Mouse (Mus musculus): ENCODE results near the gene Slc7a10.

Slc7a10 gene

GRCm38 (mm10) chr7:35172519-35172918, 13.7 kb upstream of the Slc7a10 start:
- no peak for DNase-seq (ENCODE audit: low spot score in 2 of 2)

- no peak for DNase-seq (ENCODE audit: low spot score in 2 of 2)
These were observed 10.7 kb upstream of the Slc7a10 start for GRCm38 (mm10) chr7:35175533-35175932.

DNA sequence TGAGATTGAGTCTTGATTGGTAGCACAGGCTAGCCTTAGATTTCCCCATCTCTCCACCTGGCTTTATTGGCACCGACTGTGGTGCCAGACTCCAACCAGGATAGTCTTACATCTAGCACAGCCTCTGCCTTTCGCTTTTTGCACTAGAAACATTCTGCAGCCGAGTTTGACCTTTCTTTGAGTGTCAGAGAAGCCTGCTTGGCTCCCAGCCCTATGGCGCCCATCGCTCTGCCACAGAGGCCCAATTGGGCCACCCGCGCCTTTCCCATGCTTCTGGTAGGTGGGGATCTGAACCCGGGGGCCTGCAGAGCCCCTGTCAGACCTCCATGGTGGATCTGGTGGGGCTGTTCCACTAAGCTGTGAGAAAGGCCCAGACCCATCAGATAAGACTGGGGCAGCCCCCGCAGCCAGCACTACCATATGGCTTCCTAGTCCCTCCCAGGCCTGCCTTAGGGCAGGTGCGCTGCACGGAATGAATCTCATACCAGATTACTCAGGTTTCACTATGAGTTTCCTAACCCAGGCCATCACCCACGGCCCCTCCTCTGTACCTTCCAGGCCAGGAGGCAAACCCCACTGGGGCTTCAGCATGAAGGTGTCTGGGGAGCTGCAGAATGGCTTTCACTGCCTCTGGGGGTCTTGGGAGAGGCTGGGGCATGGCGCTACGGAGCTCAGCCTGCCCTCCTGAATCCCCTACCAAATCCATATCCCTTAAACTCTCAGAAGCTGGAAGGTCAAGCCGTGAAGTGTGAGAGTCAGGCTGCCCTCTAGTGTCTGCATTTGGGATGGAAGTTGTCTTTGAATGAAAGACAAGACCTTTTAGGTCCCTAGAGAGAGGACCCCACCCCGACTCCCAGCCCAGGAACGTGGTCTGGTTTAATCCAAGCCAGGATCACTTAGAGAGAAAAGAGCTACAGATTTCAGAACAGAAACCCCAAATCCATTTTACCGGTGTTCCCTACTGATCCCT, 9.5 kb upstream of the Slc7a10 start:
- no peak for DNase-seq (ENCODE audit: low spot score in 2 of 2)

- no peak for DNase-seq (ENCODE audit: low spot score in 2 of 2)
These were observed 1.1 kb upstream of the Slc7a10 start for GRCm38 (mm10) chr7:35184833-35185724.

DNA sequence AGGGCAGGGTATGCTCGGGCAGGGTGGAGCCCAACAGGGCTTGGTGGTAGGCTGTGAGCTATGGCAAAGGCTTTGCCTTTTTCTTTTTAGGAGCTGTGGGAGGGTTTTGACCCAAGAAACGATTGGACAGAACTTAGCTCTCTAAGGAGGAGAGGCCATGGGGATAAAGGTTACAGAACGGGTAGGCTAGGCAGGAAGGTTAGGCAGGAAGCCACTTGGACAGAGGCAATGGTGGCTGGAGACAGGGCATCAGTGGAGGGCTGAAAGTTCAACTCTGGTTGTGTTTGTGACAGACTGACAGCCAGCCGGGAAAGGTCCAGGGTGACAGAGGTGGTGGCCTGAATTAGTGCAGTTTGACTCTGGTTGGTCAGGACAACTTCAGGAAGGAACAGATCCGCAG, 3.5 kb downstream of the Slc7a10 start:
- DNase-seq (ENCODE audit: low spot score in 2 of 2), result no peak

DNA sequence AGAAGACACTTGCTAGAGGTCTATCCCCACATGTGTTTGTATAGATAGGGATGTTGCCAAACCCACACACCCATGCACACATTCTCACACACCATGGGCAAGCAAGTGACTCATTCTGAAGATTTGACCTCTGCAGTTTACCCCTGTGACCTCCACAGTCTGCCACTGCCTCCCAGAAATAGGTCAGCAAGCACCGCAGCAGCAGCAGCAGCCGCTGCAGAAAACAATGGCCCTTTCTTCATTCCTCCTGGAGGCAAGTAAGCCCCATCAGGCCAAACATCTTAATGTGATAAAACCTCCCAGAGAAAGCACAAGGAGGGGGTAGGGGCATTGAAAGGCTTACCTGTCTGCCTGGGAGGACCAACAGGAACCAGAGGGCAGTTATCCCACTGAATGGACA, 5.1 kb downstream of the Slc7a10 start:
- no peak for DNase-seq (ENCODE audit: low spot score in 2 of 2)

GRCm38 (mm10) chr7:35197022-35197421, 10.8 kb downstream of the Slc7a10 start:
- DNase-seq (ENCODE audit: low spot score in 2 of 2), result no peak

DNA sequence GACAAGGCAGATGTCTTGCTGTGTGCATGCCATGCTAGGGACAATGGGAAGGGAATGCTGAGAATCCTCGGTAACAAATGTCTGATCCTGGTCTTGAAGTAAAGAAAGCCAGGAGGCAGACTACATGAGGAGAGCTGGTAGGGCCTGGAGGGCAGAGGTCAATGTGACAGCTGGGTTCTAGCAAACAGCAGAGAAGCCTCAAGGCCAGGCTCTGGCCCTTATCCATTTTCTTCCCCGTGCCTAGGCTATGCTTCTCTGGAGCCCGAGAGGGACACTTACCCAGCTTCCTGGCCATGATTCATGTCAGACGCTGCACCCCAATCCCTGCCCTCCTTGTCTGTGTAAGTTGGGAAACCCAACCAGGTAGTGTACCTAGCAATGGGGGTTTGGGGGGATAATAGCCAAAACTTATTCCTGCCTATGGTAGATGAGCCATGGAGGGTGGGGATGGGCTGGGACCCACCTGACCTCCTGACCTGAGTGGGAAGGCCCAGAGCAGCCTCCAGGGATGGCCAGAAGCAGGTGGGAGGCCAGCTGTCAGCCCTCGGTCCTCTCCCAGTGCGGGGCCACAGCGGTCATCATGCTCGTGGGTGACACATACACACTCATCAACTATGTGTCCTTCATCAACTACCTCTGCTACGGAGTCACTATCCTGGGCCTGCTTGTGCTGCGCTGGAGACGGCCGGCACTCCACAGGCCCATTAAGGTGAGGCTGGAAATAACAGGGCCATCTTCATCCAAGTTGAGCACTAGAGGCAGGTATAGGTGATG, 13.0 kb downstream of the Slc7a10 start:
- DNase-seq (ENCODE audit: low spot score in 2 of 2), result no peak

DNA sequence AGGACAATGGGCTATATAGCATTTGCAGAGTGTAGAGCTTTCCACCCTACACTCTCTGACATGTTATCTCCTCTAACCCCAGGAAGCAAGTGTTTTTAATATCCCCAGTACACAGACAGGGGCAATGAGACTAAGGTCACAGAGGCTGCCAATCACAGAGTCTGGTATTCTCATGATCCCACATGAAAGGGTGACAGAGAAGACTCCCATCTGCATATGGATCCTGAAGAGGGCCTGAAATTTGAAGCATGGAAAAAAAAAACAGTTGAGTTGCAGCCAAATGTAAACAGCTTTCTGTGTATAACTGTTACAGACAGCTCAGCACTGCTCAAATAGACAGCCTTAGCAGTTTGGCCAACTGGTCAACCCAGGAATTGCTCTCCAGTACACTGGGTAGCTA, 13.6 kb downstream of the Slc7a10 start:
- DNase-seq (ENCODE audit: low spot score in 2 of 2), result no peak

DNA sequence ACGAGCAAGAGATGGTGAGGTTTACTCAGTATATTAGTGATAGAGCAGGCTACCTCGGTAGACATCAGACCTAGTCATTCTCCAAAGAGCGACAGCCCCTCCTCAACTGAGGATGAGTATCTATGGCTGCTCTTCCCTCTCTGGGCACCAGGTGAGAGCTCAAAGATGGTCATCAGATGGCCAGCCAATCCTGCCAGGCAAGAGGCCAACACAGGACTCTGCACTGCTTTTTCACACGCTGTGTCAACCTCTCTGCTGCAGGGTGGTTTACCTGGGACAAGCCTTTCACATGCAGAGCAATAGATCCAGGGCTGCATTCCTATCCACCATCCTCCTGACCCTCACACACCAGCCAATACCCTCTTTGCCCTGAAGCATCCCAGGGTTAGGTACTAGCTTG, 25.6 kb downstream of the Slc7a10 start:
- DNase-seq (ENCODE audit: low spot score in 2 of 2), result no peak

GRCm38 (mm10) chr7:35214442-35215222, 28.4 kb downstream of the Slc7a10 start:
- DNase-seq (ENCODE audit: low spot score in 2 of 2), result no peak

- no peak for DNase-seq (ENCODE audit: low spot score in 2 of 2)
These were observed 29.0 kb downstream of the Slc7a10 start, which contains the start of gene Lrp3 for GRCm38 (mm10) chr7:35215225-35215624. Gene Lrp3 (minus strand): TSS chr7:35215498.

GRCm38 (mm10) chr7:35215731-35216130, 29.5 kb downstream of the Slc7a10 start:
- DNase-seq (ENCODE audit: low spot score in 2 of 2), result no peak

GRCm38 (mm10) chr7:35220694-35221365, 34.6 kb downstream of the Slc7a10 start:
- DNase-seq (ENCODE audit: low spot score in 2 of 2), result no peak

DNA sequence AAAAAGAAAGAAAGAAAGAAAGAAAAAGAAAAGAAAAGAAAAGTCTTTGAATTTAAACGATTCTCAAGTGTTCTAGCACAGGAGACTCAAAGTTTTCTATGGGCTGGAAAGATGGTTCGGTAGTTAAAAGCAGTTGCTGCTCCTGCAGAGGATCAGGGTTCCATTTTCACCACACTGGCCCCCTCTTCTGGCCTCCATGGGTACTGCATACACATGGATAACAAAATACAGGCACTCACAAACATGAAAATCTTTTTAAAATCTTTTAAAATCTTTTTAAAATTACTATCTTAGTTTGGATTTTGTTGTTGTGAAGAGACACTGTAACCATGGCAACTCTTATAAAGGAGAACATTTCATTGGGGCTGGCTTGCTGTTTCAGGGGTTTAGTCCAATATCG, 44.1 kb downstream of the Slc7a10 start:
- no peak for DNase-seq (ENCODE audit: low spot score in 2 of 2)

GRCm38 (mm10) chr7:35232796-35233455, 46.7 kb downstream of the Slc7a10 start:
- no peak for DNase-seq (ENCODE audit: low spot score in 2 of 2)

DNA sequence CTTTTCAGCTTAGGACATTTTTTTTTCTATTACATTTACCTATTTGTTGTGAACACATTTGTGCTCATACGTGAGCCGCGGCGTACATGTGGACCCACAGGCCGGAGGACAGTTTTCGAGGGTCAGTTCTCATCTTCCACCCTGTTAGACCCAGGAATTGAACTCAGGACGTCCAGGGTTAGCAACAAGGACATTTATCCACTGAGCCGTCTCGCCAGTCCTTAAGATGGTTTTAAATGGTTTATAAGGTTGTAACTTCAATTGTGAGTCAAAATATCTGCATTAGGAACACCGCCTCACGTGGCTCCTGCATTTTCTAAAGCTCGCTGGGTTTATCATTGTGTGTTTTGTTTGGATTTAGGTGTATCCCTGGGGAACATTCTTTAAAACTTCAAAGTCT, 47.7 kb downstream of the Slc7a10 start:
- no peak for DNase-seq (ENCODE audit: low spot score in 2 of 2)

- DNase-seq (ENCODE audit: low spot score in 2 of 2), result peak; percentile 95 to 98
These were observed 48.4 kb downstream of the Slc7a10 start for GRCm38 (mm10) chr7:35234361-35235245.

GRCm38 (mm10) chr7:35235308-35235707, 49.1 kb downstream of the Slc7a10 start:
- peak in 1 of 2 experiments; percentile 31 for DNase-seq (ENCODE audit: low spot score in 2 of 2)

Data from spleen, postnatal 4 days (tissue).